Mouse (Mus musculus): ENCODE measurements around the gene Ttyh3. TPM values are rescaled to one million over a fixed set of nuclear protein-coding genes. Genes with fewer than 3 reads are reported as not detected.

Gene Ttyh3
- polyA plus RNA-seq, 1 experiment from 2014 or later = 86.7 TPM

- WGBS = 96% methylated on average over 9 of the region's 9 CpGs
- H3K4me1 ChIP-seq (ENCODE audit: control insufficient read depth, insufficient read depth, low read length) = no peaks in the 10 kb centered on the region
- peaks cover 96% of the 10 kb centered on the region for H3K36me3 ChIP-seq (ENCODE audit: control insufficient read depth, insufficient read depth, low read length)
- ATAC-seq (ENCODE audit: low FRiP score, low TSS enrichment) (no peak), DNase-seq (no peak)
- H3K27ac ChIP-seq (replicated peaks; ENCODE audit: low read depth, low read length) = no peak overlapping the region
- peaks cover 3% of the 10 kb centered on the region; the same call in 1 of the 2 replicates for H3K9me3 ChIP-seq (ENCODE audit: control insufficient read depth, low read length)
- no peak overlapping the region for H3K9ac ChIP-seq (replicated peaks; ENCODE audit: low read length)
- H3K4me2 ChIP-seq (ENCODE audit: low read length) = no peak overlapping the region
- H3K27me3 ChIP-seq (ENCODE audit: control insufficient read depth, insufficient read depth, low read length) = no peaks in the 10 kb centered on the region
- H3K4me3 ChIP-seq (replicated peaks; ENCODE audit: low read depth, low read length) = no peak overlapping the region
Measured at GRCm38 (mm10) chr5:140628995-140629394, 19.8 kb downstream of the Ttyh3 start.

- Histone ChIP-seq H3K9me3 (ENCODE audit: control insufficient read depth, low read length) (peaks cover 3% of the 10 kb centered on the region; the same call in 1 of the 2 replicates), H3K4me2 (ENCODE audit: low read length) (no peak overlapping the region), H3K9ac (replicated peaks; ENCODE audit: low read length) (no peak overlapping the region), H3K27me3 (ENCODE audit: control insufficient read depth, insufficient read depth, low read length) (no peaks in the 10 kb centered on the region), H3K4me3 (replicated peaks; ENCODE audit: low read depth, low read length) (no peak overlapping the region), H3K4me1 (ENCODE audit: control insufficient read depth, insufficient read depth, low read length) (no peaks in the 10 kb centered on the region), H3K27ac (replicated peaks; ENCODE audit: low read depth, low read length) (no peak overlapping the region), H3K36me3 (ENCODE audit: control insufficient read depth, insufficient read depth, low read length) (peaks cover 96% of the 10 kb centered on the region)
- 93% methylated on average over 5 of the region's 5 CpGs for WGBS
- ATAC-seq (ENCODE audit: low FRiP score, low TSS enrichment) (no peak), DNase-seq (no peak)
Measured at GRCm38 (mm10) chr5:140627580-140627979, 21.3 kb downstream of the Ttyh3 start.

GRCm38 (mm10) chr5:140624961-140625360 is 23.9 kb downstream of the Ttyh3 start:
- no peaks in the 10 kb centered on the region for H3K4me1 ChIP-seq (ENCODE audit: control insufficient read depth, insufficient read depth, low read length)
- no peak overlapping the region for H3K27ac ChIP-seq (replicated peaks; ENCODE audit: low read depth, low read length)
- no peak for ATAC-seq (ENCODE audit: low FRiP score, low TSS enrichment)
- H3K4me2 ChIP-seq (ENCODE audit: low read length) = no peak overlapping the region
- H3K4me3 ChIP-seq (replicated peaks; ENCODE audit: low read depth, low read length) = no peak overlapping the region
- H3K9ac ChIP-seq (replicated peaks; ENCODE audit: low read length) = no peak overlapping the region
- 95% methylated on average over 13 of the region's 13 CpGs for WGBS
- peaks cover 86% of the 10 kb centered on the region for H3K36me3 ChIP-seq (ENCODE audit: control insufficient read depth, insufficient read depth, low read length)
- no peak for DNase-seq
- no peaks in the 10 kb centered on the region for H3K27me3 ChIP-seq (ENCODE audit: control insufficient read depth, insufficient read depth, low read length)
- H3K9me3 ChIP-seq (ENCODE audit: control insufficient read depth, low read length) = peaks cover 3% of the 10 kb centered on the region; the same call in 1 of the 2 replicates

- H3K9me3 ChIP-seq (ENCODE audit: control insufficient read depth, low read length) = peaks cover 3% of the 10 kb centered on the region; the same call in 1 of the 2 replicates
- no peak overlapping the region for H3K4me3 ChIP-seq (replicated peaks; ENCODE audit: low read depth, low read length)
- no peaks in the 10 kb centered on the region for H3K27me3 ChIP-seq (ENCODE audit: control insufficient read depth, insufficient read depth, low read length)
- H3K9ac ChIP-seq (replicated peaks; ENCODE audit: low read length) = no peak overlapping the region
- no peak overlapping the region for H3K4me2 ChIP-seq (ENCODE audit: low read length)
- peaks cover 79% of the 10 kb centered on the region for H3K36me3 ChIP-seq (ENCODE audit: control insufficient read depth, insufficient read depth, low read length)
- 97% methylated on average over 5 of the region's 5 CpGs for WGBS
- no peaks in the 10 kb centered on the region for H3K4me1 ChIP-seq (ENCODE audit: control insufficient read depth, insufficient read depth, low read length)
- no peak for ATAC-seq (ENCODE audit: low FRiP score, low TSS enrichment)
- DNase-seq = no peak
- no peak overlapping the region for H3K27ac ChIP-seq (replicated peaks; ENCODE audit: low read depth, low read length)
Measured at GRCm38 (mm10) chr5:140624238-140624637, 24.6 kb downstream of the Ttyh3 start.

GRCm38 (mm10) chr5:140623791-140624190 is 25.0 kb downstream of the Ttyh3 start:
- Histone ChIP-seq H3K4me2 (ENCODE audit: low read length) (no peak overlapping the region), H3K27me3 (ENCODE audit: control insufficient read depth, insufficient read depth, low read length) (no peaks in the 10 kb centered on the region), H3K36me3 (ENCODE audit: control insufficient read depth, insufficient read depth, low read length) (peaks cover 75% of the 10 kb centered on the region), H3K4me1 (ENCODE audit: control insufficient read depth, insufficient read depth, low read length) (no peaks in the 10 kb centered on the region), H3K9ac (replicated peaks; ENCODE audit: low read length) (no peak overlapping the region), H3K27ac (replicated peaks; ENCODE audit: low read depth, low read length) (no peak overlapping the region), H3K9me3 (ENCODE audit: control insufficient read depth, low read length) (peaks cover 2% of the 10 kb centered on the region; the same call in 1 of the 2 replicates), H3K4me3 (replicated peaks; ENCODE audit: low read depth, low read length) (no peak overlapping the region)
- ATAC-seq (ENCODE audit: low FRiP score, low TSS enrichment) (no peak), DNase-seq (no peak)
- WGBS = 84% methylated on average over 4 of the region's 4 CpGs

- WGBS = 95% methylated on average over 23 of the region's 23 CpGs
Measured at GRCm38 (mm10) chr5:140622978-140623670, 25.7 kb downstream of the Ttyh3 start.

GRCm38 (mm10) chr5:140621517-140621916 is 27.3 kb downstream of the Ttyh3 start:
- no peaks in the 10 kb centered on the region for H3K27me3 ChIP-seq (ENCODE audit: control insufficient read depth, insufficient read depth, low read length)
- H3K27ac ChIP-seq (replicated peaks; ENCODE audit: low read depth, low read length) = peak overlapping the region; percentile 45; the same call in 1 of the 2 replicates
- DNase-seq (no peak), ATAC-seq (ENCODE audit: low FRiP score, low TSS enrichment) (no peak)
- H3K4me2 ChIP-seq (ENCODE audit: low read length) = no peak overlapping the region
- peaks cover 52% of the 10 kb centered on the region for H3K36me3 ChIP-seq (ENCODE audit: control insufficient read depth, insufficient read depth, low read length)
- no peaks in the 10 kb centered on the region for H3K9me3 ChIP-seq (ENCODE audit: control insufficient read depth, low read length)
- H3K4me3 ChIP-seq (replicated peaks; ENCODE audit: low read depth, low read length) = no peak overlapping the region
- H3K9ac ChIP-seq (replicated peaks; ENCODE audit: low read length) = no peak overlapping the region
- H3K4me1 ChIP-seq (ENCODE audit: control insufficient read depth, insufficient read depth, low read length) = no peaks in the 10 kb centered on the region
- 67% methylated on average over 10 of the region's 10 CpGs for WGBS

More at GRCm38 (mm10) chr5:140622978-140623670, 25.7 kb downstream of the Ttyh3 start:
- H3K27ac ChIP-seq (replicated peaks; ENCODE audit: low read depth, low read length) = no peak overlapping the region
- H3K9me3 ChIP-seq (ENCODE audit: control insufficient read depth, low read length) = no peaks in the 10 kb centered on the region; the same call in 1 of the 2 replicates
- ATAC-seq (ENCODE audit: low FRiP score, low TSS enrichment) (no peak), DNase-seq (no peak)
- H3K27me3 ChIP-seq (ENCODE audit: control insufficient read depth, insufficient read depth, low read length) = no peaks in the 10 kb centered on the region
- H3K36me3 ChIP-seq (ENCODE audit: control insufficient read depth, insufficient read depth, low read length) = peaks cover 68% of the 10 kb centered on the region
- no peak overlapping the region for H3K9ac ChIP-seq (replicated peaks; ENCODE audit: low read length)
- no peak overlapping the region for H3K4me2 ChIP-seq (ENCODE audit: low read length)
- no peaks in the 10 kb centered on the region for H3K4me1 ChIP-seq (ENCODE audit: control insufficient read depth, insufficient read depth, low read length)
- no peak overlapping the region for H3K4me3 ChIP-seq (replicated peaks; ENCODE audit: low read depth, low read length)

- DNase-seq (no peak), ATAC-seq (ENCODE audit: low FRiP score, low TSS enrichment) (no peak)
- H3K4me1 ChIP-seq (ENCODE audit: control insufficient read depth, insufficient read depth, low read length) = no peaks in the 10 kb centered on the region
- no peak overlapping the region for H3K4me2 ChIP-seq (ENCODE audit: low read length)
- H3K27me3 ChIP-seq (ENCODE audit: control insufficient read depth, insufficient read depth, low read length) = no peaks in the 10 kb centered on the region
- no peak overlapping the region for H3K9ac ChIP-seq (replicated peaks; ENCODE audit: low read length)
- H3K9me3 ChIP-seq (ENCODE audit: control insufficient read depth, low read length) = no peaks in the 10 kb centered on the region
- 63% methylated on average over 9 of the region's 9 CpGs for whole genome bisulfite sequencing
- 0 out of 2 replicates have a peak overlapping the region, but pooled peaks have one; percentile 45 for H3K27ac ChIP-seq (replicated peaks; ENCODE audit: low read depth, low read length)
- no peak overlapping the region for H3K4me3 ChIP-seq (replicated peaks; ENCODE audit: low read depth, low read length)
- peaks cover 48% of the 10 kb centered on the region for H3K36me3 ChIP-seq (ENCODE audit: control insufficient read depth, insufficient read depth, low read length)
Measured at GRCm38 (mm10) chr5:140621092-140621491, 27.7 kb downstream of the Ttyh3 start.
